Mouse (Mus musculus): Measurements from ENCODE around the gene Rnf24. TPM values are rescaled to one million over a fixed set of nuclear protein-coding genes. Genes with fewer than 3 reads are reported as not detected.

The Rnf24 gene
- polyA plus RNA-seq, 1 experiment = 3.0 TPM

DNA sequence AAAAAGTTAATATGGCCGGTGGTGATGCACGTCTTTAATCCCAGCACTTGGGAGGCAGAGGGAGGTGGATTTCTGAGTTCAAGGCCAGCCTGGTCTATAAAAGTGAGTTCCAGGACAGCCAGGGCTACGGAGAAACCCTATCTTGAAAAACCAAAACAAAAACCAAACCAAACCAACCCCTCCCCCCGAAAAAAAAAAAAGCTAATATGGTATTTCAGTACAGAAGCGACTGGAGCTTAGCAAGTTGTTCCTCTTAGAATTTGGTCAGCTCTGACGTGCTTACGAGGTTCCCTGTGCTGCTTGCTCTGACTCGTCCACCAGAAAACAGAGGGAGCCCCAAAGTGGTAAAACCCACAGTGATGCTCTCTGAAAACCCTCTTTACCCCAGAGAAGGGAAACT, 94.0 kb downstream of the Rnf24 start:
- Histone ChIP-seq H3K4me3 (no peak overlapping the region), H3K4me2 (ENCODE audit: low read depth) (no peak overlapping the region), H3K27me3 (ENCODE audit: control insufficient read depth, insufficient read depth, insufficient read length) (no peaks in the 10 kb centered on the region), H3K79me2 (ENCODE audit: control insufficient read depth, insufficient read depth) (peaks cover 7% of the 10 kb centered on the region), H3ac (ENCODE audit: control insufficient read depth, insufficient read length) (no peak overlapping the region), H3K36me3 (ENCODE audit: control insufficient read depth, insufficient read depth) (no peaks in the 10 kb centered on the region)
- TF ChIP-seq POLR2A (IDR thresholded peaks at IDR 0.05; ENCODE audit: insufficient read length, low read depth) (no peak), SRF (IDR thresholded peaks at IDR 0.05; ENCODE audit: control insufficient read depth, insufficient read length, low read depth) (no peak), TCF12 (IDR thresholded peaks at IDR 0.05; ENCODE audit: insufficient read depth, poor library complexity, severe bottlenecking) (no peak), TCF3 (IDR thresholded peaks at IDR 0.05; ENCODE audit: insufficient read length, low read depth) (no peak), MYOG (IDR thresholded peaks at IDR 0.05; ENCODE audit: control insufficient read depth in 1 of 3, insufficient read depth in 1 of 3, insufficient read length in 2 of 3, low read depth in 2 of 3) (no peak), USF1 (IDR thresholded peaks at IDR 0.05; ENCODE audit: low read depth) (no peak), MYOD1 (IDR thresholded peaks at IDR 0.05; ENCODE audit: control insufficient read depth in 1 of 3, insufficient read length in 2 of 3, low read depth in 2 of 3) (no peak), REST (IDR thresholded peaks at IDR 0.05; ENCODE audit: insufficient read depth, insufficient read length) (no peak), CEBPB (IDR thresholded peaks at IDR 0.05; ENCODE audit: insufficient read depth, poor library complexity, severe bottlenecking) (no peak), MAX (IDR thresholded peaks at IDR 0.05; ENCODE audit: low read depth) (no peak), E2F4 (IDR thresholded peaks at IDR 0.05; ENCODE audit: insufficient read depth) (no peak), POLR2AphosphoS2 (IDR thresholded peaks at IDR 0.05; ENCODE audit: insufficient read length, low read depth) (no peak)

GRCm38 (mm10) chr2:131255738-131256137, 97.0 kb downstream of the Rnf24 start:
- Histone ChIP-seq H3ac (ENCODE audit: control insufficient read depth, insufficient read length) (no peak overlapping the region), H3K79me2 (ENCODE audit: control insufficient read depth, insufficient read depth) (no peaks in the 10 kb centered on the region), H3K27me3 (ENCODE audit: control insufficient read depth, insufficient read depth, insufficient read length) (no peaks in the 10 kb centered on the region), H3K4me3 (no peak overlapping the region), H3K36me3 (ENCODE audit: control insufficient read depth, insufficient read depth) (no peaks in the 10 kb centered on the region), H3K4me2 (ENCODE audit: low read depth) (no peak overlapping the region)
- TF ChIP-seq POLR2A (IDR thresholded peaks at IDR 0.05; ENCODE audit: insufficient read length, low read depth) (no peak), SRF (IDR thresholded peaks at IDR 0.05; ENCODE audit: control insufficient read depth, insufficient read length, low read depth) (no peak), TCF3 (IDR thresholded peaks at IDR 0.05; ENCODE audit: insufficient read length, low read depth) (no peak)

- TF ChIP-seq E2F4 (IDR thresholded peaks at IDR 0.05; ENCODE audit: insufficient read depth) (no peak), SRF (IDR thresholded peaks at IDR 0.05; ENCODE audit: control insufficient read depth, insufficient read length, low read depth) (no peak), POLR2A (IDR thresholded peaks at IDR 0.05; ENCODE audit: insufficient read length, low read depth) (no peak), TCF3 (IDR thresholded peaks at IDR 0.05; ENCODE audit: insufficient read length, low read depth) (no peak), POLR2AphosphoS2 (IDR thresholded peaks at IDR 0.05; ENCODE audit: insufficient read length, low read depth) (no peak), MYOD1 (IDR thresholded peaks at IDR 0.05; ENCODE audit: control insufficient read depth in 1 of 3, insufficient read length in 2 of 3, low read depth in 2 of 3) (no peak), MYOG (IDR thresholded peaks at IDR 0.05; ENCODE audit: control insufficient read depth in 1 of 3, insufficient read depth in 1 of 3, insufficient read length in 2 of 3, low read depth in 2 of 3) (no peak), REST (IDR thresholded peaks at IDR 0.05; ENCODE audit: insufficient read depth, insufficient read length) (no peak), MAX (IDR thresholded peaks at IDR 0.05; ENCODE audit: low read depth) (no peak)
- no peak overlapping the region for H3K4me3 ChIP-seq
- no peaks in the 10 kb centered on the region for H3K36me3 ChIP-seq (ENCODE audit: control insufficient read depth, insufficient read depth)
- H3K79me2 ChIP-seq (ENCODE audit: control insufficient read depth, insufficient read depth) = no peaks in the 10 kb centered on the region
- peak overlapping the region; percentile 60 for H3K4me2 ChIP-seq (ENCODE audit: low read depth)
- no peaks in the 10 kb centered on the region for H3K27me3 ChIP-seq (ENCODE audit: control insufficient read depth, insufficient read depth, insufficient read length)
- no peak overlapping the region for H3ac ChIP-seq (ENCODE audit: control insufficient read depth, insufficient read length)
Measured at GRCm38 (mm10) chr2:131254329-131254713, 98.4 kb downstream of the Rnf24 start.

- no peaks in the 10 kb centered on the region for H3K27me3 ChIP-seq (ENCODE audit: control insufficient read depth, insufficient read depth, insufficient read length)
- H3K79me2 ChIP-seq (ENCODE audit: control insufficient read depth, insufficient read depth) = no peaks in the 10 kb centered on the region
- no peaks in the 10 kb centered on the region for H3K36me3 ChIP-seq (ENCODE audit: control insufficient read depth, insufficient read depth)
- H3K4me3 ChIP-seq = no peak overlapping the region
- peak overlapping the region; percentile 60 for H3K4me2 ChIP-seq (ENCODE audit: low read depth)
- TF ChIP-seq MAX (IDR thresholded peaks at IDR 0.05; ENCODE audit: low read depth) (no peak), TCF12 (IDR thresholded peaks at IDR 0.05; ENCODE audit: insufficient read depth, poor library complexity, severe bottlenecking) (no peak), CEBPB (IDR thresholded peaks at IDR 0.05; ENCODE audit: insufficient read depth, poor library complexity, severe bottlenecking) (no peak), POLR2AphosphoS2 (IDR thresholded peaks at IDR 0.05; ENCODE audit: insufficient read length, low read depth) (no peak), POLR2A (IDR thresholded peaks at IDR 0.05; ENCODE audit: insufficient read length, low read depth) (no peak), USF1 (IDR thresholded peaks at IDR 0.05; ENCODE audit: low read depth) (no peak), REST (IDR thresholded peaks at IDR 0.05; ENCODE audit: insufficient read depth, insufficient read length) (no peak)
- no peak overlapping the region for H3ac ChIP-seq (ENCODE audit: control insufficient read depth, insufficient read length)
Measured at GRCm38 (mm10) chr2:131253681-131254328, 98.9 kb downstream of the Rnf24 start.

Other genes with a start within 250 kb of the Rnf24 start
- gene Hspa12b, start 225.6 kb downstream of the Rnf24 start, polyA plus RNA-seq (2012; fragmentation: generic; extraction: Trizol) = 3.3 TPM
- gene Gm11037, start 219.4 kb downstream of the Rnf24 start, polyA plus RNA-seq (2012; fragmentation: generic; extraction: Trizol) = not detected
- 75.2 TPM for gene 1700037H04Rik, start 192.8 kb downstream of the Rnf24 start, polyA plus RNA-seq (2012; fragmentation: generic; extraction: Trizol)
- 130 TPM for gene Cenpb, start 172.8 kb downstream of the Rnf24 start, polyA plus RNA-seq (2012; fragmentation: generic; extraction: Trizol)
- 58.4 TPM for gene Cdc25b, start 165.9 kb downstream of the Rnf24 start, polyA plus RNA-seq (2012; fragmentation: generic; extraction: Trizol)
- 9.4 TPM for gene Spef1, start 165.6 kb downstream of the Rnf24 start, polyA plus RNA-seq (2012; fragmentation: generic; extraction: Trizol)
- gene Ap5s1, start 145.8 kb downstream of the Rnf24 start, polyA plus RNA-seq (2012; fragmentation: generic; extraction: Trizol) = 33.6 TPM
- 16.6 TPM for gene Mavs, start 118.8 kb downstream of the Rnf24 start, polyA plus RNA-seq (2012; fragmentation: generic; extraction: Trizol)
- gene Pank2, start 90.4 kb downstream of the Rnf24 start, polyA plus RNA-seq (2012; fragmentation: generic; extraction: Trizol) = 26.2 TPM
- gene Smox, start 138.6 kb upstream of the Rnf24 start, polyA plus RNA-seq (2012; fragmentation: generic; extraction: Trizol) = 27.1 TPM
- gene Adra1d, start 209.4 kb upstream of the Rnf24 start, polyA plus RNA-seq (2012; fragmentation: generic; extraction: Trizol) = 1.4 TPM

All from myocyte (in vitro differentiated cells).